Mouse (Mus musculus) erythroblast, embryonic 14.5 days (primary cell): Measurements from ENCODE around the gene Phc2.

Experiments
- GATA1 ChIP-seq: IDR thresholded peaks from 2 replicates; pipeline ENCODE4 v1.6.1; 2012; ENCODE audit warnings: low read length, inconsistent platforms, mixed read lengths
- TAL1 ChIP-seq: IDR thresholded peaks from 3 replicates; pipeline ENCODE4 v1.6.1; 2012; ENCODE audit warnings: low read length, inconsistent platforms, mixed read lengths

- TF ChIP-seq GATA1 (no peak), TAL1 (no peak)
Measured at GRCm38 (mm10) chr4:128692149-128692925, 37.8 kb downstream of the Phc2 start.
